Mouse (Mus musculus) ES-E14 (cell line): ENCODE data around the gene Rfc2.

Experiments used
- CHD2 ChIP-seq: IDR thresholded peaks from 2 replicates; pipeline ENCODE4 v1.6.1; 2014; ENCODE audit warnings: mild to moderate bottlenecking, low read depth, low read length, inconsistent platforms
- MAFK ChIP-seq: IDR thresholded peaks from 2 replicates; pipeline ENCODE4 v1.6.1; 2014; ENCODE audit warnings: mild to moderate bottlenecking, low read depth, low read length, inconsistent platforms; ENCODE audit not compliant: insufficient read depth
- ZC3H11A ChIP-seq: IDR thresholded peaks from 2 replicates; pipeline ENCODE4 v1.6.1; 2012; ENCODE audit warnings: low read depth, mild to moderate bottlenecking, inconsistent platforms, low read length, borderline replicate concordance
- ZNF384 ChIP-seq: IDR thresholded peaks from 2 replicates; pipeline ENCODE4 v1.6.1; 2012; ENCODE audit warnings: low read depth, low read length, inconsistent platforms

DNA sequence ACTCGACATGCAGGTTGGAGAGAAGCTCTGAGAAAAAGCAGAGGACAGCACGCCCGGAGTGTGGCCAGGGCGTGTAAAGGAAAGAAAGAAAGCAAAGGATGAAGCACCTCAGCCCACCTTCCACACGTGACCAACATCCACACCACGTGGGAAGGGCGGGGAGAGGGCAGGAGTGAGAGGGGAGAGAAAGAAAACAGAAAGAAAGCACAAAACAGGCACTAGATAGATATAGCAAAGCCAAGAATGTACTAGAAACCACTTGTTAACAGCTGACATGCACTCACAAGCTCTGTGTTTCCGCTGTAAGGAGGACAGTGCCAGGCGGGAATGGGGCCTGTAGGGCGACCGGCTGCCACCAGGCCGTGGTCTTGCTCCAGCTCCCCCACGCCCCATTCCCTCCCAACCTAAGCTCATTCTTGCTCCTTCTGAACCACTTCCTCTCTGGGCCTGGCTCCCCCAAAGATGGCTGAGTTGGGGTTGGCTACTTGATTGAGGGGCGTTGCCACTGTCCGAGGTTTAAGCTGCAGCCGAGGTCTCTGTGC, 40.0 kb downstream of the Rfc2 start:
- TF ChIP-seq ZNF384: no peak
- TF ChIP-seq CHD2: no peak
- no peak for TF ChIP-seq MAFK
- no peak for TF ChIP-seq ZC3H11A
